Mouse (Mus musculus): ENCODE measurements around the gene Timm8b.

DNA sequence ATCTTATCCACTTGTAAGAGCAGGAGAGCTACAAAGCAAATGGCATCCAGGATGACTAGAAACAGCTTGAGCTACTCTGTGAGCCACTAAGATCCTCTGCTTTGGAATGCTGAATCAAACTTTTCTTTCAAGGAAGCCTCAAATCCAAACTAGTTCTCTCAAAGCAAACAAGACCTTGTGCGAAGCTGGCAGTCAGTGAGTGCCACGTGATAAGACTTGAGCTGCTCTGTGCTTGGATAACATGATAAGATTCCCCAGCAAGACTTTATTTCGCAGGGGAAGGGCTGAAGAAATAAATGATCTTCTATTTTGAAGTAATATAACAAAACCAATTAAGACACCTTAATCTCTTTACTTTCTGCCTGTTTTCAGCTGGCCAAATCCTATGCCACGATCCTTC, 37.8 kb upstream of the Timm8b start:
- TF ChIP-seq EP300 (IDR thresholded peaks at IDR 0.05; ENCODE audit: low read depth) (no peak), CTCF (IDR thresholded peaks at IDR 0.05; ENCODE audit: low read depth) (no peak)
